Mouse (Mus musculus): ENCODE measurements at regions not wholly inside any gene's neighbourhood (a gene's known extent, or its start where the extent isn't known, plus 50 kb on each side); places are given as distances from the start of the nearest gene placed in this dataset.

DNA sequence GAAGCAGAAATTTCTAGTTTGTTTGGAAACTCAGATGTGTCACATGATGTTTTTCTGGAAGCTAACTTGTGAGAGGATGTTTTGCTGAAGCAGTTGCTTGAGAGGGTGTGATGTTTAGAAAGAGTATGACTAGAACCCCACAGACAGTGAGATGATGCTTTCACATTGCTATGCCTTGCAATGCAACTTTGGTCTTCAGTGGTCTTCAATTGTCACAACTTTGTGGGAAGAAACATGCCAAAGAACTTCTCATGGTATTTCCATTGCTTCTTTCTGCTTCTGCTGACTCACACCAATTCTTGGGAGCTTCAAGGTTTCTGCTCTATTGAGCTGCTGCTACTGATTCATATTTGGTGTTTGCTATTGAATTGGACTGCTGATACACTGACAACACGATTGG, 365.3 kb upstream of the Tmem229a start:
- no peak for ATAC-seq (ENCODE audit: low TSS enrichment)

DNA sequence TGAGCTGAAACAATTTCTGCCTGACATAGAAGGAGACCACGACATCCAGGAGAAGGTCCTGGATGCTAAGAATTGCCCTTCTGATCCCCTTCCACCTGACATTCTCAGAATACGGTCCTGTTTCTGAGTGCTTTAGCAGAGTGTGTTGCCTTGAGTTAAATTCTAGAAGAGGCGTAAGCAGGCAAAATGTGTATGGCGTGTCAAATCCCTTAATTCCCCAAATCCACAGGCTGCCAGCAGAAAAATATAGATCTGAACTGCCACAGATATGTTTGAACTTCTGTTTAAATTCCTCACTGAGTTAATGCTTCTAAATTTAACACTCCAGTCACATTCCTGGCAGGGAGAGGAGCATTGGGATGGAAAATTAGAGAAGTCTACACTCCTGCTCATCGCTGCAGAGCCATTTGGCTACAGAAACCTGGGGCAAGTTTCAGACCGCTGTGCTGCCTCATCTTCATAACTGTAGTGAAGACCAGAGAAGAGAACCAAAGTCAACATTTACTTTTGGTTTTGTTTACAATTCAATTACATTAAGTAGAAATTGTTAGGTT, 364.3 kb upstream of the Tmem229a start:
- ATAC-seq (ENCODE audit: low TSS enrichment): peak; percentile 59

DNA sequence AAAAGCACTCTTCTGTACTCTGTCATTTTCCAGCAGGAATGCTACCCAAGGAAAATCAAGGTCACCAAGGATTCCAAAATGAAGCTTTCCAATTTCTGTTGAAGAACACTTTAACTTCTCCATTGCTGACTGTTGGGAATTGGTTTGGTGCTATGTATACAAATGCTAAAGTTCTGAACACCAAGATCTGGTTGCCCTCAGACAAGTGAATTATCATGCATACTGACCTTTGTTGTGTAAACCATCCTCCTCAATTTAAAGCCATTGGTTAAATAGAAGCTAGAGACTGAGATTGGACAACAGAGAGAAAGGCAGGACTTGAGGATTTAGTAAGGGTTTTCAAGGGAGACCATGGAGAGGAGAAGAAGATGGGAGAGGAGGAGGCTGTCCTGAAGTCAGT, 351.4 kb upstream of the Tmem229a start:
- ATAC-seq (ENCODE audit: low TSS enrichment): no peak

DNA sequence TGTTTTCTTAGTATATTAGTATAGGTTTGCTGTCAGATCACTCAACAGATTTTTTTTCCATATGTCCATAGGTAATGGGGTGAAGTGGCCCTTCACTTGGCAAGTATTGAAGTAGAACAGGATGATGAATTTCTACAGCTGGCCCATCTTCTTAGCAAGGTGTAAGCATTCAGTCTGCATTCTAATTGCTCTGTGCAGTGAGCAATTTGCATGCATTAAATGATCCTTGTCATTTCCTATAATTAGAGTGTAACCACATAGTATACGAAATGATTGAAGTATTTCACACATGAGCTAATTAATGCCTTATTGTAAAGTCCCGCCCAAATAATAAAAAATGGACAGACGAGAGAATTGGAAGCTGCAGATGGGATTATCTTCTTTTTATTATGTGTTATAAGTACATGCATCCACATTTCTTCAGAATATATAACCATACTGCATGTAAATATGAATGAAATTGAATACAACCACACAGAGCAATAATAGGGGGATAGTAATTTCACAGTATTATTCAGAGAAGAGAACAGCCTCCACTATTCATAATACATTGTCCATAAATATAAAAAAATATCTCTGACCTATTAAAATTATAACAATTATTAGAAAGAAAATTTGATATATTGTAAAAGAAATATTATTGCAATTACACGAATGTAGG, 348.9 kb upstream of the Tmem229a start:
- ATAC-seq (ENCODE audit: low TSS enrichment): no peak

DNA sequence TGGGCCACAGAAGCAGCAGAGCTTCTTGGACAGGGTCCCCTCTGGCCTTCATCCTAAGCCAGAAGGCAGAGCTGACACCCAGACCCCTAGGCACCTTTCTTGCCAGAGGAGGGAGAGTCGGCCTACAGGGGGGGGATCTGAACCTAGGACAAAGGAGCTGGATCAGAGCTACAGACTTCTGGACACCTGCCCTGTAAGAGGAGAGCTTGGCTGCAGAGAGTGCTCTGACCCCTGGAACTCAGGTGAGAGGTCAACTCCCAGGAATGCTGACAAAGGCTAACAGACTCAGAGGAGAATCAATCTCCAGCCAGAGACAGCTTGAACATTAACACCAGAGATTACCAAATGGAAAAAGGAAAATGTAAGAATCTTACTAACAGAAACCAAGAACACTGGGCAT, 335.5 kb upstream of the Tmem229a start:
- no peak for ATAC-seq (ENCODE audit: low TSS enrichment)

DNA sequence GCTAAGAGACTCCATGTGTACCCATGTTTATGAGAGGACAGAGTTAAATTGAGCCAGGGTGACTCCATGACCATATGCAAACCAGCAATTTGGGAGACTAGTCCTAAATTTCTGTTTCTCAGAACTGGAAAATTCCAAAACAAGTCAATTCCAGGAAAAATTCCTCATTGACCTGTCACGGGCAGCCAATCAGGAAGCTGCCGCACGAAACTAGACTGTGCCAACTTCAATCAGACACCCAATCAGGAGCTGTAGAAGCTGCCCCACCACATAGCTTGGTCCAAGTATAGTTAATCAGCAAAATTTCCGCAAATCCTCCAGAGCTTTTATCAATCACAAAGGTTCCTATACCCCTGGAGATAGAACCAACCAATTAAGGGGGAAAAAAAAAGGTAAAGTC, 331.5 kb upstream of the Tmem229a start:
- ATAC-seq (ENCODE audit: low TSS enrichment): no peak

DNA sequence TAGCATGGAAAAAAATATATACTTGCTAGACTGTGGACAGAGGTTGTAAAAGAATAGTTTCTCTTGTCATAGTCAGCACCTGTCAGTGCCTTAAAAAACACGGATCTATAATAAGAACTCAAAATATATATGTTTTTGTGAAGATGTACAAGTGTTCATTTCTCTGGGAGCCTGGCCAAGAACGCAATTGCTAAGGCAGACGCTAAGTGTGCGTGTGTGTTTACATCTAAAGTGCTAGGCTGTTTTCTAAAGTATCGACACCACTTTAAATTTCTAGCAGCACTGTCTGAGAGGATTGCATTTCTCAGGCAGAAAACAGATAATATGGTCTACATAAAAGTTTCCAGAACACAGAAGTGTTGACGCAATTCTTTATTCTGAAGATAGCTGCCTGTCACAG, 330.2 kb upstream of the Tmem229a start:
- no peak for ATAC-seq (ENCODE audit: low TSS enrichment)

DNA sequence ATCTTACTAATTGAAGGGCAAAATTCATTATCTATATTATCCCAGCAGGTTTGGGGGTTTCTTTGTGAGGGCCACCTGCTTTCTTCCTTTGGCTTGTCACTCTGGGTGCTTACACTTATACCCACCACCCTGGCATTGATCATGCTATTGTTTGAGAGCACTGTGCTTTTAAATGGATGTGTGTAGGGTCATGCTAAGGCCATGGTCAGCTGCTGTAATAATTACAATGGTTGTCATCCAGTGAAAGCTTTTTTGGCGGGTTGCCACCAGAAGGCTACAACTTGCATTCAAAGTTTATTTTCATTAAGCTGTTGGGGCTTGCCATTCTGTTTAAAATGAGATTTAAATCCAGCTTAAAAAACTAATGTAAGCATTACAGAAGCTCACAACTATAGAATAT, 322.4 kb upstream of the Tmem229a start:
- ATAC-seq (ENCODE audit: low TSS enrichment): no peak

DNA sequence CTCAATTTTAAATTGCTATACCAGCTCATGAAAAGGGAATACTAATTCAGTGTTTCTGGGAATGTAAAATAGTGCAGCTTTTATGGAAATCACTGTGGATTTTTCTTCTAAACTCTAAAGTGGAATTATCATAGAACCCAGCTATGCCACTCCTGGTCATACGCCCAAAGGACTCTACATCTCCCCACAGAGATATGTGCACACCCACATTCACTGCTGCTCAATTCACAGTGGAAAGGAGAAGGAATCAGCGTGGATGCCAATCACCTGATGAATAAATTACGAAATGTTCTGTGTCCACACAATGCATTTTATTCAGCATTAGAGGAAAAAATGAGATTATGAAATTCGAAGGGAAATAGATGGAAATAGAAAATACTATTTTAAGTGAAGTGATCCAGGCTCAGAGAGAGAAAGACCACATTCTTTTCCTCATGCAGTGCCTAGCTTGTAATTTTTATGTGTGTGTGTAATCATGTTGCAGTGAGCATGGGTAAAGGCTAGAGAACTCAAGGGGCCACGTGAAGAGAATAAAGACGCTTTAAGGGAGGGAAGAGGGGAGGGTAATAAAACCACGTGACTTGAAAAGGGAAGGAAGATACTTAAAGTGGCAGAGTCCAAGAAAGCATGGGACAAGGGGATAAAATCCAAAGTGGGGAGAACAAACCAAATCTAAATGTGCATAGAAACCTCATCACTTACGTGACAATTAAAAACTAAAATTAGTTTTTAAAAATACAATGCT, 321.8 kb upstream of the Tmem229a start:
- peak; percentile 88 for ATAC-seq (ENCODE audit: low TSS enrichment)

DNA sequence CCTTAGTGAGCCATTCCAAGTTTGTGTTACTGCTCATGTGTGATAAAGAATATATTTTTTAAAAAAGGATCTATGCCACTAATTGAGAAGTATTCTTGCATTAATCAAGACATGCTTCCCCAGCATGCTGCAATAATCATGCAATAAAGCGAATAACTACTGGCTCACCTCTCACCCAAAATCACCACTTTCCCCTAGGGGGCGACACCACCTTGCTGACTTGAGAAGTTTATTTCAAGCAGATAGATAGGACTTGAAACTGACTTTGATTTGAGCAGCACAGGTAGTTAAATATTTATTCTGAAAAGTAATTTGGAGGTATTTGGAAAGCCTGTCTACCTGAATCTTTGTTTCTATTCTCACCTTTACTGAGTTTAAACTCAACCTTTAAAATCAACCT, 320.1 kb upstream of the Tmem229a start:
- ATAC-seq (ENCODE audit: low TSS enrichment): peak; percentile 71

DNA sequence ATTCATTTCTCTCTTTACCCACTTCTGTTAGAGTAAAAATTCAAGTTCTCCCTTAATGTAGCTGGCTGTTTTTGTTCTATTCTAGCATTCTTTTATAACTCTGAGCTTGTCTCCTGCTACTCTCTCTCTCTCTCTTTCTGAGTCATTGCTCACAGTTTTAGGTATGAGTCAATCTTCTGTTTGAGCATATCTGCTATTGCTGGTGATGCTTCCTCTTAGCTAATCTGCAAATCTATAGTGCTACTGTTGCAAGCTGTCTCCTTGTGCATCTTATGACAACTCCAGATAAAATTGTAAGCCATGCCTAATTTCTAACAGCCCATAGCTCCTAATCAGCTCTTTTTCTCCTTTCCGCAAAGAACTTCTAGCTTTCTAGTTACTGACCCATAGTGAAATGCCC, 304.5 kb upstream of the Tmem229a start:
- peak; percentile 100 for ATAC-seq (ENCODE audit: low TSS enrichment)

DNA sequence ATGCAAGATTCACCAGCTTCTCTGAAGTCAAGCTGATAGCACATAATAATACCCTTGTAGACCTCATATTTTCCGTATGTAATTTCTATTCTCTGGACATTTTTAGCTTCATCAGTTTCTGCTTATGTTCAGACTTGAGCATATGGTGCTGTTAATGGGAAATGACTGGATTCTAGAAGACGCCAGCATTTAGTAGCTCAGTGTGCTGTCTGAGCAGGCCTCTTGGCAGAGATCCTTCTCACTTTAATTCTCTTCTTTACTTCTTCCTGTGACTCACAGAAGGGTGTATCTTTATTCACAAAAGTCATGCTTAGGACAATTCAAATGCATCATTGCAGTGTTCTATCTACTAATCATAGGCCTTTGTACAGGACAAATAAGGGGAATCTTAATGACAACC, 299.7 kb upstream of the Tmem229a start:
- ATAC-seq (ENCODE audit: low TSS enrichment): peak; percentile 87

DNA sequence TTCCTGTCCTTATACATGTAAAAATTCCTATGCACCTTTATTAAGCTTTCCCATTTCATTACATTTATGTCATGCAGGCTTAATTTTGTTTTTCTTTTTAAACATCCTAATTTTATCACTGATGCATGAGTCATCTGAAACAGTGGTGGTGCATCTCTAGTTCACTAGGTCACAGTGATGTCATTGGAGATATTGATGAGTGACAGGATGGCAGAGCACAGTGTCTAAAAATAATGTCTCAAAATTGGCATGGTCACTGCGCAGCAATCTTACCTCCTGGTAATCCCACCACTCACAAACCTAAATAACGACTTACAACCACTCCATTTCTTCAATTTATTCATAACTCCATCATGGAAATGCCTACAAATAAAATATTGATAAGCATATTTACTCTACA, 280.9 kb upstream of the Tmem229a start:
- no peak for ATAC-seq (ENCODE audit: low TSS enrichment)

DNA sequence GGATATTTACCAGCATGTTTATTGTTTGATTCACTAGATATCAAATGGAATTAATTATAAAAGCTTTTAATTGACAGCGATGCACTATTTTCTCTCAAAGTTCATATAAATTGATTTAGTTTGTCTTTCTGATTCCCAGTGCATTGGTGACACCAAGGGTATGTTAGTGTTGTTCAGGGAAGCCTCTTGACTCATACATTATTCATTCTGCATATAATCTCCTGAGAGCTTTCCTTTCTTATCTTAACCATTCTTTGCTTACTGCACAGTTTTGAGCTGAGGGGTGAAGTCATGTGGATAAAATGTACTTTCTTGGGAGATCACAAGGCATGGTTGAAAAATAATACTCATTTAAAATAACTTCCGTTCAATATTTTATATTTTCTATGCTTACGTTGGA, 280.5 kb upstream of the Tmem229a start:
- no peak for ATAC-seq (ENCODE audit: low TSS enrichment)

Measured in frontal cortex, adult (tissue).